Mouse (Mus musculus) embryonic facial prominence, embryonic 10.5 days (tissue): ENCODE measurements around the gene Hpdl. TPM values are rescaled to one million over a fixed set of nuclear protein-coding genes. Genes with fewer than 3 reads are reported as not detected.

Experiments
- DNase-seq: peaks from one replicate; pipeline ENCODE4 v3.0.0-alpha.2; 2017; ENCODE audit warnings: low spot score
- H3K27ac ChIP-seq: fragments of 300-500 bp; sonication (generic); replicated peaks from 2 replicates; pipeline ENCODE4 v1.5.1; 2016; ENCODE audit warnings: mild to moderate bottlenecking
- H3K27me3 ChIP-seq: fragments of 300-500 bp; sonication (generic); replicated peaks from 2 replicates; pipeline ENCODE4 v1.6.1; 2016; ENCODE audit warnings: low read depth, mild to moderate bottlenecking; ENCODE audit not compliant: poor library complexity, severe bottlenecking
- H3K36me3 ChIP-seq: fragments of 300-500 bp; sonication (generic); replicated peaks from 2 replicates; pipeline ENCODE4 v1.6.1; 2016; ENCODE audit warnings: mild to moderate bottlenecking, moderate library complexity
- H3K4me1 ChIP-seq: fragments of 300-500 bp; sonication (generic); 2 replicates; pipeline ENCODE4 v1.6.1; 2016
- H3K4me3 ChIP-seq: fragments of 300-500 bp; sonication (generic); 2 replicates; pipeline ENCODE4 v1.5.1; 2016; ENCODE audit warnings: mild to moderate bottlenecking, moderate library complexity
- H3K9me3 ChIP-seq: fragments of 300-500 bp; sonication (generic); 2 replicates; pipeline ENCODE4 v1.6.1; 2016; ENCODE audit warnings: mild to moderate bottlenecking
- WGBS: fragments of 180-500 bp; shearing (Covaris S2); methylation state at CpG from one replicate; pipeline ENCODE4 v1.1.7; 2016; 5-methylcytosine and 5-hydroxymethylcytosine counted together
- polyA plus RNA-seq: library from polyadenylated mRNA; unstranded; fragments of >200 nt; fragmentation: Nextera tagmentation; extraction: Ambion mirVana; gene quantifications from 2 replicates; pipeline ENCODE4 v1.2.1, GENCODE M21; 2016

The Hpdl gene
- polyA plus RNA-seq, 1 experiment from 2014 or later = 2.3 TPM

DNA sequence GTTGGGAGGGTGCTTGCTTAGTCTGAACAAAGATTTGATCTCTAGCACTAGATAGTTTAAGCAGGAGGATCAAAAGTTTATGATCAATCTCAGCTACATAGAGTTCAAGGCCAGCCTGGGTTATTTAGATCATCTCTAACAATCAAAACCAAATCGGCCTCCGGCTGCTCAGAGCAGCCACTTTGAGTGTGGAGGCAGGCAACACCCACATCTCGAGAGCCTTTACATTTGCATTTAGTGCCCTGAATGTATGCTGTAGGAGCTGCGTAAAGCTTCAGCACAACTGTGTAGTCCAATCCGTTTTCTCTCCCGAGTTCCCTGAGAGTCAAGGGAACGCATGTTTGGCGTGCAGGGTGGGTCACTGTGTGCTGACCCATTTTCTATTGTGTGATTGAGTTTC lies 29.1 kb downstream of the Hpdl start:
- no peaks in the 10 kb centered on the region for H3K9me3 ChIP-seq
- H3K27me3 ChIP-seq = no peaks in the 10 kb centered on the region
- WGBS = 94% methylated on average over 8 of the region's 8 CpGs
- peaks cover 4% of the 10 kb centered on the region; the same call in 1 of the 2 replicates for H3K36me3 ChIP-seq
- H3K4me3 ChIP-seq = no peak overlapping the region
- no peak overlapping the region for H3K27ac ChIP-seq
- peaks cover 8% of the 10 kb centered on the region; the same call in 1 of the 2 replicates for H3K4me1 ChIP-seq
- DNase-seq = no peak

DNA sequence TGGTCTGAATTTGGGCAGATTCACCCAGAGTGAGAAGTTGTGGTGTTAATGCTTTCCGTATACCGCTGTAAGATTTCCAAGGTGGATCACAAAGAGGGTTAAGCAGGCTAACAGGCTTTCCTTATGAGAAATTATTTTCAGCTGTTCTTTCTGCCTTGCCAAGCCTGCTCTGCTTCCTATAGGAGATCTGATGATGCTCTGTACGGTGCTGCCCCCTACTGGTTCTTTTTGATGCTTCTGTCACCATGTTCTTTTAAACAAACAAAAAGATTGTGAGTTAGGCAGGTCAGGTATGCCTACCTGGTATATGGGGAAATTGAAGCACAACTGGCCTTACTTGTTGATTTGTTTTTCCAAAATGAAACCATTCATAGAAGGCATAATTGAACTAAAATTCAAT lies 32.6 kb downstream of the Hpdl start:
- 0 out of 2 replicates have a peak, but pooled peaks cover 3% of the 10 kb centered on the region for H3K9me3 ChIP-seq
- H3K27ac ChIP-seq = no peak overlapping the region
- no peaks in the 10 kb centered on the region for H3K27me3 ChIP-seq
- DNase-seq = peak; percentile 80
- H3K4me1 ChIP-seq = peaks cover 8% of the 10 kb centered on the region; the same call in 1 of the 2 replicates
- WGBS = 4% methylated on average over 3 of the region's 3 CpGs
- no peak overlapping the region for H3K4me3 ChIP-seq
- peaks cover 4% of the 10 kb centered on the region; the same call in 1 of the 2 replicates for H3K36me3 ChIP-seq

DNA sequence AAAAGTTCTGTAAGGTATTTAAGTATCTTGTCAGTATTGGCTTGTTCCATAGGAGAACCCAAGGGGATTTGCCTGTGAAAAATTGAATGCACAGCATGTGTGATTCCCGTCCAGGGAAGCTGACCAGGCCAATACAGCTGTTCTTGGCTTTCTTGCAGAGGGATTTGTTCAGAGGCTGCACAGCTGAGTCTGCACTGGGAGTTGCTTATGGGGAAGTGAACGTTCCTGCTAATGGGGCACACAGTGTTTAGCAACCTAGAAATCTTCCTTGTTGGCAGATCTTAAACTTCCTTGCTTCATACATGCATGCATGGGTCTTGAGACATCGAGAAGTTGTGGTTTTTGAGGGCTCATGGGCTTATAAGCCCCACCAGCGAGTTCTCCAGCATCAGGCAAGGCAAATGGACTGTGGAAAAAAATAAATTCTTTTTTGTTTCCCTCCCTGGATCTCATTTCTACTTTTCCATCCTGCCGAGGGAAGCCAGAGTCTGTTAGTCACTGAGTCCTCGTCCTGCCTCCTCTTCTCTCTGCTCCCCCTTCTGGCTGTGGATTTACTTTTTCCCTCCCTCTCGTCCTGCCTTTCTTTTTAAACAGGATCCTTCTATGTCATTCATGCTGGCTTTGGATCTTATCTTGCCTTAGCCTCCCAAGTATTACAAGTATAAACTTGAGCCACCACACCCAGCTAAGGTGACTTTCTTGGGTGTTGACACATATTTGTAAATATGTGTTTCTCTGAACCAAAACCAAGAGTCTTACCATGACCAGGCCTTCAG lies 33.3 kb downstream of the Hpdl start:
- Histone ChIP-seq H3K27me3 (no peaks in the 10 kb centered on the region), H3K4me3 (no peak overlapping the region), H3K9me3 (0 out of 2 replicates have a peak, but pooled peaks cover 3% of the 10 kb centered on the region), H3K27ac (no peak overlapping the region), H3K4me1 (peaks cover 8% of the 10 kb centered on the region; the same call in 1 of the 2 replicates), H3K36me3 (peaks cover 2% of the 10 kb centered on the region; the same call in 1 of the 2 replicates)
- WGBS = 44% methylated on average over 7 of the region's 7 CpGs
- no peak for DNase-seq

DNA sequence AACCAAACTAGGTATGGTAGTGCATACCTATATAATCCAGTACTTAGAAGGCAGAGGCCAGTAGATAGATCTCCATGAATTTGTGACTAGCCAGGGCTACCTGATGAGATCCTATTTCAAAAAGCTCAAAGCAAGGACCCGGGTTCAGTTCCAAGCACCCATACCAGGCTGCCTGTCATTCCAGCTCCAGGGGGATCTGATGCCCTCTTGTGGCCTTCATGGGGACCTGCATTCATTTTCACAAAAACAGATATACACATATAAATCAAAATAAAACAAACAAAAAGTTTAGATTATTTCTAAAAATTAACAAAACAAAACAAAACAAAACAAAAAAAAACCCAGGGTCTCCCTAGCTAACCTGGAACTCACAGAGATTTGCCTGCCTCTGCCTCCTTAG lies 34.9 kb downstream of the Hpdl start:
- Histone ChIP-seq H3K9me3 (0 out of 2 replicates have a peak, but pooled peaks cover 3% of the 10 kb centered on the region), H3K27me3 (no peaks in the 10 kb centered on the region), H3K27ac (no peak overlapping the region), H3K4me1 (peaks cover 14% of the 10 kb centered on the region), H3K4me3 (no peak overlapping the region), H3K36me3 (no peaks in the 10 kb centered on the region)
- 96% methylated on average over 1 of the region's 1 CpGs for WGBS
- DNase-seq = no peak

DNA sequence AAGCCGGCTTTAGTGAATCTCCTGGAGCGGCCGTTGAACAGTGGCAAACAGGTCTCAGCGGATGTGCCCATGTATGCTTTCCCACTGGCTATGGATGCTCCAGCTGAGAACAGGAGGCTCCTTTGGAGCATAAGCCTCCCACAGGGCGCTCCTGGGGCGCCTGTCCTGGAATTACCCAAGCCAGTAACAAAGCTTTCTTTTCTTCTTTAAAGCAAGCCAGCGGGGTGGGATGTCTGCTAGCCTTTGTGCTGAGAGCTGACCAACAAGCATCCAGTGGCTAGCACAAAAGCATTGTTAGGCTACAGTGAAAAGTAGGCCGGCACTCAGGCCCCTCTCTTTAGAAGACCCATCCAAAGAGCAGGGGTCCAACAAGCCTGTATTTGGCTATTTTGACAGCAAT lies 39.3 kb downstream of the Hpdl start:
- Histone ChIP-seq H3K4me3 (no peak overlapping the region), H3K36me3 (no peaks in the 10 kb centered on the region), H3K9me3 (0 out of 2 replicates have a peak, but pooled peaks cover 3% of the 10 kb centered on the region), H3K27me3 (no peaks in the 10 kb centered on the region), H3K27ac (peak overlapping the region; percentile 37; the same call in 1 of the 2 replicates), H3K4me1 (peaks cover 10% of the 10 kb centered on the region)
- peak; percentile 23 for DNase-seq
- WGBS = 7% methylated on average over 8 of the region's 8 CpGs

DNA sequence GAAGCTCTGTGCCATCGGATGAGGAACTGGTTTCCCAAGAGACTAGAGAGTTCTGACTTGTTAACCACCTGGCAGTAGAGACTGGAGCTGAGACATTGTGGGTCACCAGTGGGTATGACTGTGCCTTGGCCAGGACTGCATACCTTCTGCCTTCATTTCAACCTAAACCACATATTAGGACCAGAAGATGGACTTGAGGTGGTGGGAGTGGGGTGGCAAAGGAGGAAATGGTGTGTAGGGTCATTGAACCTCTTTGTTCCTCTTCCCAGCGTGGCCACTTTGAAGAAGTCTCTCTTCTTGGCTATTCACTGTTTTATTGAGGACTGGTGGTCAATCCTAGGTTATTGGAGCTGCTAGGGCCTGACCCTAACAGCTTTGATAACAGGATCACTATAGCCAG lies 40.1 kb downstream of the Hpdl start:
- Histone ChIP-seq H3K9me3 (no peaks in the 10 kb centered on the region), H3K36me3 (no peaks in the 10 kb centered on the region), H3K4me1 (peaks cover 10% of the 10 kb centered on the region), H3K27ac (no peak overlapping the region), H3K27me3 (no peaks in the 10 kb centered on the region), H3K4me3 (no peak overlapping the region)
- no peak for DNase-seq
- WGBS = 46% methylated on average over 2 of the region's 2 CpGs

DNA sequence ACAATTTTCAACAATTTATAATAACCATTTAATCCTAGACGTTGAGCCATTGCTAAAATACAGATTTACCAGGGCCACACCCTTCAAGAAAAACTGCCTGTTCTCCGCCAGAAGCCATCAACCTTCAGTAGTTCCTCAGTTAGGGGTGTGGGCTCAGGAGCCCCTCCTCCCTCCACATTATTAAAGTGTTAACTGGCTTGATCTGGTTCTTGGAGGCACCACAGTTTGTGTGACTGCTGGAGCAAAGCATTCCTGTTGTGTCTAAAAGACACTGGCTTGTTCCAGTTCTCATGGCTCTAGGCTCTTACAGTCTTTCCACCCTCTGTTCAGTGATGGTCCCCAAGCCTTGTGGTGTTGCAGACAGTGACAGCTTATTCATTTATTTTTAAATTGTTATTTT lies 41.0 kb downstream of the Hpdl start:
- Histone ChIP-seq H3K4me1 (peaks cover 10% of the 10 kb centered on the region), H3K4me3 (no peak overlapping the region), H3K27me3 (no peaks in the 10 kb centered on the region), H3K9me3 (no peaks in the 10 kb centered on the region), H3K36me3 (no peaks in the 10 kb centered on the region), H3K27ac (no peak overlapping the region)
- WGBS = 78% methylated on average over 2 of the region's 2 CpGs
- no peak for DNase-seq

DNA sequence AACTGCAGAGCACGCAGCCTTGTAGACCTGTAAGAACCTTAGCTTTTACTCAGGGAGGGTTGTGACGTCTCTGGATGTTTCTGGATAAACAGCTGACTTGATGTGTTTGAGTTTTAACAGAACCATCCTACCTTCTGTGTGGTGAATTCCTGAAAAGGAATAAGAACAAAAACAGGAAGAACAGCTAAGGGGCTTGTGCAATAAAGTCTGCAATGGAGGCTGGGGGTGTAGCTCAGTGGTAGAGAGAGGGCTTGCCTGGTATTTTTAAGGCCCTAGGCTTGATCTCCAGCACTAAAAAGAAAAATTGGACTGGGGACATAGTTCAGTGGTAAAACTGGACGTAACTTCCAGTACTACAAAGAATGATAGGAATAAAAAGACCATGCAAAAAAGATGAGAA lies 44.4 kb downstream of the Hpdl start:
- Histone ChIP-seq H3K4me1 (peaks cover 6% of the 10 kb centered on the region), H3K4me3 (no peak overlapping the region), H3K9me3 (no peaks in the 10 kb centered on the region), H3K36me3 (no peaks in the 10 kb centered on the region), H3K27me3 (no peaks in the 10 kb centered on the region), H3K27ac (no peak overlapping the region)
- WGBS = 93% methylated on average over 3 of the region's 3 CpGs
- DNase-seq = no peak

DNA sequence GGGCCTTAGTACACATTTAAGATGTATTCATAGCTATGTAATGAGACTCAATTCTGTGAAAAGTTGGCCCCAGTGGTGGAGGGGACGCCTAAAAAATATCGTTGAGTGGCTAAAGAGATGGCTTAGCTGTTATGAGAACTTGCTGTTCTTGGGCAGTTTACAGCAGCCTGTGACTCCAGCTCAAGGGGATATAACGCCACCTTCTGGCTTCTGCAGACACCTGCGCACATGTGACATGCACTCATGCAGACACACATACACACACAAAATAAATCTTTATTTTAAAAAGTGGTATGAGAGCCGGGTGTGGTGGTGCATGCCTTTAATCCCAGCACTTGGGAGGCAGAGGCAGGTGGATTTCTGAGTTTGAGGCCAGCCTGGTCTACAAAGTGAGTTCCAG lies 45.1 kb downstream of the Hpdl start:
- no peak overlapping the region for H3K27ac ChIP-seq
- H3K36me3 ChIP-seq = no peaks in the 10 kb centered on the region
- H3K4me1 ChIP-seq = peaks cover 2% of the 10 kb centered on the region; the same call in 1 of the 2 replicates
- 91% methylated on average over 5 of the region's 5 CpGs for WGBS
- H3K27me3 ChIP-seq = no peaks in the 10 kb centered on the region
- no peaks in the 10 kb centered on the region for H3K9me3 ChIP-seq
- DNase-seq = no peak
- H3K4me3 ChIP-seq = no peak overlapping the region

Other genes with a start within 250 kb of the Hpdl start
- gene Ccdc17, start 225.1 kb downstream of the Hpdl start, polyA plus RNA-seq = 1.6 and 1.7 TPM in 2 replicates
- 333 and 342 TPM in 2 replicates for gene Nasp, start 193.8 kb downstream of the Hpdl start, polyA plus RNA-seq
- gene Akr1a1, start 170.0 kb downstream of the Hpdl start, polyA plus RNA-seq = 644 and 663 TPM in 2 replicates
- gene Prdx1, start 136.2 kb downstream of the Hpdl start, polyA plus RNA-seq = 1,415 and 1,463 TPM in 2 replicates
- 39.8 and 40.8 TPM in 2 replicates for gene Mmachc, start 113.3 kb downstream of the Hpdl start, polyA plus RNA-seq
- 38.3 and 38.5 TPM in 2 replicates for gene Ccdc163, start 113.2 kb downstream of the Hpdl start, polyA plus RNA-seq
- gene Tesk2, start 100.8 kb downstream of the Hpdl start, polyA plus RNA-seq = 8.8 and 9.7 TPM in 2 replicates
- 39.7 and 41.7 TPM in 2 replicates for gene Toe1, start 14.1 kb downstream of the Hpdl start, polyA plus RNA-seq
- 27.4 and 32.6 TPM in 2 replicates for gene Mutyh, start 14.0 kb downstream of the Hpdl start, polyA plus RNA-seq
- gene Zswim5, start 55.7 kb upstream of the Hpdl start, polyA plus RNA-seq = 2.7 and 3.0 TPM in 2 replicates
- gene Urod, start 172.7 kb upstream of the Hpdl start, polyA plus RNA-seq = 111 and 113 TPM in 2 replicates
- 9.6 and 10.1 TPM in 2 replicates for gene Hectd3, start 173.6 kb upstream of the Hpdl start, polyA plus RNA-seq
- gene Eif2b3, start 197.7 kb upstream of the Hpdl start, polyA plus RNA-seq = 63.3 and 63.4 TPM in 2 replicates